Mouse (Mus musculus): ENCODE measurements around the gene Amn1. TPM values are rescaled to one million over a fixed set of nuclear protein-coding genes. Genes with fewer than 3 reads are reported as not detected.
"Not testable (repeated sequence)": the region's sequence is repeated elsewhere in the genome, so short reads cannot be mapped to it uniquely, and the experiment has no call there.

Gene Amn1
- total and polyA plus RNA-seq, 2 experiments from 2014 or later, result 50.3 to 88.2 TPM

DNA sequence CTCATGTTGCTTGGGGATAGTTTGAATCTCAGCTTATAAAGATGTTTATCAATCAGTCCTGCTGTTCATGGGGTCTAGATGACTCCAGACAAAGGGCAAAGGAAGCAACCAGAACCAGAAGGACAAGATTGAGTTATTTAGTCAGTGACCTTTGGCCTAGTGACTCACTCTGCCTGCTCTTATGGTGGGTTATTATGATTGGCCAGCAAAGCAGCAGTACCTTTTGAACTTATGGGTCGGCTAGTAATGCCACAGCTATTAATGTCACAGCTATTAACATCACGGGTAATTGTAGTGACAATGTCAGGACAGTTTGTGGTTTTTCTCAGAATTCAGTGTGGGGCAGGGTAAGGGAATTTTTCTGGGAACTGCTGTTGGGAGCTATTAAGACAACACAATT, 50.6 kb downstream of the Amn1 start:
- no peak overlapping the region for H3K27ac ChIP-seq (ENCODE audit: low read depth, low read length)
- H3K4me3 ChIP-seq (ENCODE audit: low read depth, low read length), result no peak overlapping the region
- no peak for ATAC-seq (ENCODE audit: low FRiP score)

DNA sequence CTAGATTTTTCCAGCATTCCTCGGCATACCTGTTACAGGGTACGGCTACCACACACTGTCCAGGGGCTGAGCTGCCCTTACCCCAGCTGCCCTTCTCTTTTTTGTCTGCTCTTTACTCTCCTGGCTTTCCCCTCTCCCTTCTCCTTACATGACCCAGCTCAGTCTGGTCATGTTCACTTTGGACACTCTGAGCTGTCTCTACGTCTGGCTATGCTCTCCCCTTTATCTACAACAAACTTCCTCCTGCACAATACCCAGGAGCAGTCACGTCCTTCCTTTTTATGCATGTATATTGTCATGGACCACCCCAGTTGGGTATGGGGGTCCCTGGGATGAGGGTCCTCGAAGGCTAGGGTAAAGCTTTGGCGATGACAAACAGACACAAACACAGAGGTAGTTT, 52.9 kb downstream of the Amn1 start:
- no peak overlapping the region for H3K9ac ChIP-seq (replicated peaks; ENCODE audit: low read length, poor library complexity, severe bottlenecking)
- H3K36me3 ChIP-seq (ENCODE audit: insufficient read depth, low read length), result no peaks in the 10 kb centered on the region
- no peaks in the 10 kb centered on the region for H3K27me3 ChIP-seq (ENCODE audit: insufficient read depth, low read length)
- no peaks in the 10 kb centered on the region for H3K4me1 ChIP-seq (ENCODE audit: insufficient read depth, low read length)
- H3K9me3 ChIP-seq (ENCODE audit: low read length), result no peaks in the 10 kb centered on the region
- no peak overlapping the region for H3K27ac ChIP-seq (ENCODE audit: low read depth, low read length)
- ATAC-seq (ENCODE audit: low FRiP score) (no peak), DNase-seq (ENCODE audit: low spot score) (no peak)
- no peak for TF ChIP-seq CTCF (IDR thresholded peaks at IDR 0.05)
- H3K4me2 ChIP-seq (ENCODE audit: low read depth, low read length, poor library complexity, severe bottlenecking), result no peak overlapping the region
- H3K4me3 ChIP-seq (ENCODE audit: low read depth, low read length), result no peak overlapping the region
- 82% methylated on average over 6 of the region's 6 CpGs for WGBS

More for the DNA sequence above, 50.6 kb downstream of the Amn1 start:
- Histone ChIP-seq H3K27me3 (ENCODE audit: insufficient read depth, low read length) (no peaks in the 10 kb centered on the region), H3K4me1 (ENCODE audit: insufficient read depth, low read length) (no peaks in the 10 kb centered on the region), H3K36me3 (ENCODE audit: insufficient read depth, low read length) (no peaks in the 10 kb centered on the region), H3K9me3 (ENCODE audit: low read length) (no peaks in the 10 kb centered on the region), H3K9ac (replicated peaks; ENCODE audit: low read length, poor library complexity, severe bottlenecking) (no peak overlapping the region), H3K4me2 (ENCODE audit: low read depth, low read length, poor library complexity, severe bottlenecking) (no peak overlapping the region)
- TF ChIP-seq CTCF (IDR thresholded peaks at IDR 0.05), result no peak
- no peak for DNase-seq (ENCODE audit: low spot score)
- 86% methylated on average over 2 of the region's 2 CpGs for whole genome bisulfite sequencing

DNA sequence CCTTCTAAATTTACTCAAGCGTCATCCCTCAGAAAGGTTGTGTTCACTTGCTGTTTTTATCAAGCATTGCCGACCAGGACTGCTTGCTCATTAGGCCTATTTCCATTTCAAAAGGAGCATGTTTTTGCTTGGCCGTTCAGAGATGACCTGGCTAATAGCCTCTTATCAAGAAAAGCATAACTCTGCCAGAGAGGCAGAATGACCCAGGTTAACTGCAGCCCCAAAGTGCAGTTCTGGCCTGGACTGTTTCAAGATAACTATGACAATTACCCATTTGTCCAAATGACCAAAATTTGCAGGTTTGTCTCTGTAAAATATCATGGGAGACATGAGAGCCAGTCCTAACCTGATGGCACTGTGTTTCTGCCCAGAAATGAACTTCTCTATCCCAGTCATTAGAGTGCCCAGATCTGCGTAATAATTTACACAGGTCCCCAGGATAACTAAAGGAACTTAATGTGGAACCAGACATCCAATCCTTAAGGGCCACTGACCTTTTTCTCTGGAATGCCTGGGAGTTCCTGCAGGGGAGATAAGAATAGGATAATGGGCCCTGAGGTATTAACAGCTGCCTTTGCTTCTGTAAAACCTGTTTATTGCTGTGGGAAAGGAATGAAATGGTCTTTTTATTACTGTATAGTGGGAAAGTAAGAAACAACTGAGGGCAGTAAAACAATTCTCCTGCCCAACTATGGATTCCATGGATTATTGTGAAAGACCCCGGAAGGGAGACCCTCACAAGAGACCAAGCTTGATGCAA, 53.9 kb downstream of the Amn1 start:
- no peaks in the 10 kb centered on the region for H3K9me3 ChIP-seq (ENCODE audit: low read length)
- H3K9ac ChIP-seq (replicated peaks; ENCODE audit: low read length, poor library complexity, severe bottlenecking), result no peak overlapping the region
- ATAC-seq (ENCODE audit: low FRiP score) (no peak), DNase-seq (ENCODE audit: low spot score) (no peak)
- no peak overlapping the region for H3K4me3 ChIP-seq (ENCODE audit: low read depth, low read length)
- H3K4me2 ChIP-seq (ENCODE audit: low read depth, low read length, poor library complexity, severe bottlenecking), result no peak overlapping the region
- no peak overlapping the region for H3K27ac ChIP-seq (ENCODE audit: low read depth, low read length)
- H3K4me1 ChIP-seq (ENCODE audit: insufficient read depth, low read length), result no peaks in the 10 kb centered on the region
- 34% methylated on average over 5 of the region's 5 CpGs for WGBS
- no peak for TF ChIP-seq CTCF (IDR thresholded peaks at IDR 0.05)
- H3K27me3 ChIP-seq (ENCODE audit: insufficient read depth, low read length), result no peaks in the 10 kb centered on the region
- H3K36me3 ChIP-seq (ENCODE audit: insufficient read depth, low read length), result no peaks in the 10 kb centered on the region

DNA sequence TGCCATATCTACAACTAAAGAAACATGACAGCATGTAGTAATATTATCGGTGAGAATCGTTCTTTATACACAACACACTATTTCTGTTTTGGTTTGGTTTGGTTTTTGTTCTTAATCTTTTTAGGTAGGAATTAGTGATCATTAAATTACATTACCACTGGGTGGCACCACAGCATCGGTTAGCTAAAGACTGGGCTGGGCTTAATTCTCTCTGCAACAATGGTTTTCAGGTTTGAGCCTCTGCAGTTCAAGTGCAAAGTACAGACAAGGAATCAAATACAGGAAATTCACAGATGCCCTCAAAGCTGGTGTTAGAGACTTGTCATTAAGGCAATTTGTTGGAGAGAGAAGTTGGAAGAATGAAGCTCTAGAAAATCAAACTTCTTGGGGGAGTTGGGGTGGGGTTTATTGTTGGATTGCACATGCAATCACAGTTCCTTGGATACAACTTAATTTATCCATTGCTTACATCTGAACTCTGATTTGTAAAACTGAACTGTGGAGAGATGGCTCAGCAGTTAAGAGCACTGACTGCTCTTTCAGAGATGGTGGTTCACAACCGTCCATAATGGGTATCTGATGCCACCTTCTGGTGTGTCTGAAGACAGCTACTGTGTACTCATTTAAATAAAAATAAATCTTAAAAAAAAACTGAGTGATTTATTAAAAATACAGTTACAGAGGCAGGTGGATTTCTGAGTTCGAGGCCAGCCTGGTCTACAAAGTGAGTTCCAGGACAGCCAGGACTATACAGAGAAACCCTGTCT, 56.0 kb downstream of the Amn1 start:
- Histone ChIP-seq H3K4me3 (ENCODE audit: low read depth, low read length) (no peak overlapping the region), H3K27me3 (ENCODE audit: insufficient read depth, low read length) (no peaks in the 10 kb centered on the region), H3K4me1 (ENCODE audit: insufficient read depth, low read length) (no peaks in the 10 kb centered on the region), H3K9ac (replicated peaks; ENCODE audit: low read length, poor library complexity, severe bottlenecking) (no peak overlapping the region), H3K27ac (ENCODE audit: low read depth, low read length) (no peak overlapping the region), H3K4me2 (ENCODE audit: low read depth, low read length, poor library complexity, severe bottlenecking) (no peak overlapping the region), H3K36me3 (ENCODE audit: insufficient read depth, low read length) (no peaks in the 10 kb centered on the region), H3K9me3 (ENCODE audit: low read length) (no peaks in the 10 kb centered on the region)
- ATAC-seq (ENCODE audit: low FRiP score), result no peak
- DNase-seq (ENCODE audit: low spot score), result peak; percentile 81
- peak; percentile 76 for TF ChIP-seq CTCF (IDR thresholded peaks at IDR 0.05)
- WGBS, result 34% methylated on average over 5 of the region's 5 CpGs

DNA sequence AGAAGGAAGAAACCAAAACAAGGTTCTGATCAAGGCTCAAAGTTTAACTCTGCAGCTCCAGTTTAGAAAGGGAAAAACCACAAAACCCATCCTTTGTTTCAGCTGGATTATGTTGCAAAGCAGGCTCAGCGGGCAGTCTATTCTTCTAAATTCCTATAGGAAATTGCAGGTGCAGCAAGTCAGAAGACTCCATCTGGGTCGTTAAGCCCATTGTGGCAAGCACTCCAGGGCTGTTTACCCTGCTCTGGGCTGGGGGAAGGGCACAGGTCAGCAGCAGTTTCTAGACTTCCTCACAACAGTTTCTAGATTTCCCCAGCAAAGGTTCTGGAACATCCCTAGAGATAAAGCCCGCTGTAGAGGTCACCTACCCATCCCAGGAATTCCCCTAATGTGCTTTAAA, 57.4 kb downstream of the Amn1 start:
- Histone ChIP-seq H3K4me1 (ENCODE audit: insufficient read depth, low read length) (no peaks in the 10 kb centered on the region), H3K4me2 (ENCODE audit: low read depth, low read length, poor library complexity, severe bottlenecking) (no peak overlapping the region), H3K36me3 (ENCODE audit: insufficient read depth, low read length) (no peaks in the 10 kb centered on the region), H3K4me3 (ENCODE audit: low read depth, low read length) (no peak overlapping the region), H3K27ac (ENCODE audit: low read depth, low read length) (no peak overlapping the region), H3K27me3 (ENCODE audit: insufficient read depth, low read length) (no peaks in the 10 kb centered on the region), H3K9me3 (ENCODE audit: low read length) (no peaks in the 10 kb centered on the region), H3K9ac (replicated peaks; ENCODE audit: low read length, poor library complexity, severe bottlenecking) (no peak overlapping the region)
- DNase-seq (ENCODE audit: low spot score), result no peak
- TF ChIP-seq CTCF (IDR thresholded peaks at IDR 0.05), result no peak
- 13% methylated on average over 3 of the region's 3 CpGs for WGBS
- no peak for ATAC-seq (ENCODE audit: low FRiP score)

DNA sequence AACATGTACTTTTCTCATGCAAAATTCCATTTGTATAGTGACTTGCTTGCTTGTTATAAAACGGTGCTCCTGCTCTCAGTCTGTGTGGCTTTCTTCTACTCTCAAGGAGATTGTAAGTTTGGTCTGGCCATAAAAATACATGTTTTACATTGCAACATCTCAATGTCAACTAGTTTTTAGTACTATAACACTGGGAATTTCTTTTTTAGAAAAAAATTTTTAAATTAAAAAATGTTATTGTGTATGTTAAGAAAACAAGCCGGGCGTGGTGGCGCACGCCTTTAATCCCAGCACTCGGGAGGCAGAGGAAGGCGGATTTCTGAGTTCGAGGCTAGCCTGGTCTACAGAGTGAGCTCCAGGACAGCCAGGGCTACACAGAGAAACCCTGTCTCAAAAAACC, 58.6 kb downstream of the Amn1 start, which contains the start of gene Gm10203:
Gene Gm10203 (plus strand): TSS at position 301 of the 400 bp plus-strand sequence.
- 83% methylated on average over 8 of the region's 8 CpGs for WGBS
- not testable (repeated sequence) for H3K4me3 ChIP-seq (ENCODE audit: low read depth, low read length); H3K27me3 ChIP-seq (ENCODE audit: insufficient read depth, low read length); H3K9me3 ChIP-seq (ENCODE audit: low read length); DNase-seq (ENCODE audit: low spot score); H3K4me2 ChIP-seq (ENCODE audit: low read depth, low read length, poor library complexity, severe bottlenecking); H3K9ac ChIP-seq (replicated peaks; ENCODE audit: low read length, poor library complexity, severe bottlenecking); ATAC-seq (ENCODE audit: low FRiP score); H3K4me1 ChIP-seq (ENCODE audit: insufficient read depth, low read length); H3K36me3 ChIP-seq (ENCODE audit: insufficient read depth, low read length); H3K27ac ChIP-seq (ENCODE audit: low read depth, low read length)

All from midbrain, postnatal 0 days (tissue).